Mouse (Mus musculus) spleen, adult 2 months (tissue): ENCODE results near the gene Dclk2. TPM values are rescaled to one million over a fixed set of nuclear protein-coding genes. Genes with fewer than 3 reads are reported as not detected.

Experiments
- DNase-seq, 2 experiments: peaks; one replicate each; pipeline versions ENCODE4 v3.0.0 to v3.0.0-alpha.2; 2012 to 2021; ENCODE audit warnings: low spot score in 2 of 2, low read depth in 1 of 2
- H3K27ac ChIP-seq: fragments of 200-500 bp; 2 replicates; pipeline ENCODE4 v1.5.1; 2012; ENCODE audit warnings: low read length, inconsistent platforms; ENCODE audit not compliant: insufficient read depth
- H3K27me3 ChIP-seq: fragments of 200-500 bp; 2 replicates; pipeline ENCODE4 v1.6.1; 2012; ENCODE audit warnings: mild to moderate bottlenecking, moderate library complexity, low read length, inconsistent platforms; ENCODE audit not compliant: control insufficient read depth, insufficient read depth
- H3K36me3 ChIP-seq: fragments of 200-500 bp; 2 replicates; pipeline ENCODE4 v1.6.1; 2012; ENCODE audit warnings: mild to moderate bottlenecking, low read length, inconsistent platforms; ENCODE audit not compliant: control insufficient read depth, insufficient read depth
- H3K4me1 ChIP-seq: fragments of 200-500 bp; 2 replicates; pipeline ENCODE4 v1.6.1; 2011; ENCODE audit warnings: inconsistent platforms; ENCODE audit not compliant: control insufficient read depth, insufficient read depth, insufficient read length
- H3K4me3 ChIP-seq: fragments of 200-500 bp; 2 replicates; pipeline ENCODE4 v1.5.1; 2011; ENCODE audit warnings: mild to moderate bottlenecking, inconsistent platforms; ENCODE audit not compliant: insufficient read depth, insufficient read length; ENCODE audit errors: extremely low read depth
- CTCF ChIP-seq: fragments of 200-500 bp; IDR thresholded peaks from 2 replicates; pipeline ENCODE4 v1.5.1; 2011; ENCODE audit warnings: mild to moderate bottlenecking, inconsistent platforms; ENCODE audit not compliant: insufficient read depth, insufficient read length, insufficient replicate concordance; ENCODE audit errors: extremely low read depth
- POLR2A ChIP-seq: fragments of 200-500 bp; IDR thresholded peaks from 2 replicates; pipeline ENCODE4 v1.6.1; 2011; ENCODE audit warnings: low read depth, low read length, inconsistent platforms
- WGBS: fragments of 180-500 bp; shearing (Covaris S2); methylation state at CpG from one replicate; pipeline ENCODE4 v1.1.7; 2018; 5-methylcytosine and 5-hydroxymethylcytosine counted together
- polyA plus RNA-seq: library from polyadenylated mRNA; depleted of rRNA; stranded (reverse); fragments of >200 nt; gene quantifications from 2 replicates; pipeline ENCODE4 v1.2.3, GENCODE M21; 2012

The Dclk2 gene
- polyA plus RNA-seq, 1 experiment = 11.9 TPM

- TF ChIP-seq POLR2A = no peak
- no peak for TF ChIP-seq CTCF
- no peak for DNase-seq
- Histone ChIP-seq H3K27me3 (no peaks in the 10 kb centered on the region), H3K36me3 (no peaks in the 10 kb centered on the region), H3K27ac (no peak overlapping the region), H3K4me3 (peak overlapping the region; percentile 42; the same call in 1 of the 2 replicates), H3K4me1 (no peaks in the 10 kb centered on the region)
- WGBS = 11% methylated on average over 6 of the region's 6 CpGs
Measured at GRCm38 (mm10) chr3:86758727-86759126, 161.9 kb downstream of the Dclk2 start.

DNA sequence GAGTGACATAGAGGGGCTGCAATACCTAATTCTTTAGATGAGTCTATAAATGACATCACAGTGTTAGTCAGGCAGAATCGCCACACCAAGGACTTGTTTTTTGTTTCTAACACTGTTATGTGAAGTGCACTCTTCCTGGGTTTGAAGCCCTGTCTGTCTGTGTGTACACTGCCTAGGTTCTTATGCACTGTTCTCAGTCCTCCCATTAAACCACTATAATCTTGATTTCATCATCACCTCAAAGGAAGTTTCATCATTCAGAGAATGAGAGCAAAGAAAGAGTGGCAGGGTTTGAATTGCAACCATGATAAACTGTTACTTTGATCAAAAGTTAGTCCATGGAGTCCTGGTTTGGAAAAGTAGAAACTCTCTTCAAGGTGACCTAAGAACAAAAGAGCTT lies 164.1 kb downstream of the Dclk2 start:
- DNase-seq = no peak
- 70% methylated on average over 1 of the region's 1 CpGs for WGBS
- Histone ChIP-seq H3K4me3 (no peak overlapping the region), H3K4me1 (no peaks in the 10 kb centered on the region), H3K27me3 (no peaks in the 10 kb centered on the region), H3K36me3 (no peaks in the 10 kb centered on the region; the same call in 1 of the 2 replicates), H3K27ac (no peak overlapping the region)
- TF ChIP-seq CTCF (no peak), POLR2A (no peak)

- TF ChIP-seq POLR2A (no peak), CTCF (no peak)
- Histone ChIP-seq H3K27me3 (no peaks in the 10 kb centered on the region), H3K36me3 (no peaks in the 10 kb centered on the region; the same call in 1 of the 2 replicates), H3K4me3 (no peak overlapping the region), H3K4me1 (no peaks in the 10 kb centered on the region), H3K27ac (no peak overlapping the region)
- WGBS = 58% methylated on average over 14 of the region's 14 CpGs
- DNase-seq = no peak
Measured at GRCm38 (mm10) chr3:86754595-86755557, 165.8 kb downstream of the Dclk2 start.

DNA sequence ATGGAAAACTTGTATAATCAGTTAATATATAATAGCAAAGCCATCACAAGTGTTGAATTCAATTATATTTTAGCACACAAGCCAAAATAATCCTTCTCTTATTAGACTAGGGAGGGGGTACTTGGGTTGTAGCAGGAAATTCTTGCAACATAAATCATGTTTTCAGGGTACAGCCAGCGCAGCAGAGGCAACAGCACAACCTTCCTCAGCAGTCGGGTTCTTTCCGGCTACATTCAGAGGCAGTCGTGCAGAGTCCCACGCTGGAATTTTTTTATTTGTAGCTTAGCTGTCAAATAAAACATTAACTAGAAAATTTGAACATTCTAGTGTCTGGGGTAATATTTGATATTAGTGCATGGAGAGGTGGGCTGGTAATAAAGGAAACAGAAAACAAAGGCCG lies 166.5 kb downstream of the Dclk2 start:
- TF ChIP-seq POLR2A = no peak
- no peak for TF ChIP-seq CTCF
- Histone ChIP-seq H3K4me1 (no peaks in the 10 kb centered on the region), H3K4me3 (no peak overlapping the region), H3K27me3 (no peaks in the 10 kb centered on the region), H3K36me3 (no peaks in the 10 kb centered on the region; the same call in 1 of the 2 replicates), H3K27ac (no peak overlapping the region)
- 36% methylated on average over 6 of the region's 6 CpGs for WGBS
- no peak for DNase-seq

DNA sequence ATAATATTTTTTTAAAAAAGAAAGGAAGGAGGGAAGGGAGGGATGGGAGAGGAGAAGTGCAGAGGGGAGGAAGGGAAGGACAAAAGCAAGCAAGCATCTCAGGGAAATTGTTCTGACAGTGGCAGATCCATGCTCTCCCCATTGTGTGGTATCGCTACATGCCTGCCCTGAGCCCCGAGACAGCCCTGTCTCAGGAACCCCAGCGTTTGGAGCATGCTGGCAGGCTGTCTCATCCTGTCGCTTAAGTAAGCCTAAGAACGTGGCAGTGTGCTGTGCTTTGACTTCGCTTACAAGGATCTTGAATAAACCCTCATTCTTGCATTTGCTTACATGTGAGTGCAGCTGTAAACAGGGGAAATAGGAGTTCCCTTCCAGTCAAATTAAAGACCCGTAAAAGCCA lies 170.0 kb downstream of the Dclk2 start:
- 75% methylated on average over 7 of the region's 7 CpGs for WGBS
- no peaks in the 10 kb centered on the region for H3K4me1 ChIP-seq

GRCm38 (mm10) chr3:86745769-86746512 lies 174.7 kb downstream of the Dclk2 start:
- no peak for TF ChIP-seq POLR2A
- TF ChIP-seq CTCF = no peak
- H3K36me3 ChIP-seq = peaks cover 4% of the 10 kb centered on the region; the same call in 1 of the 2 replicates
- no peak overlapping the region for H3K4me3 ChIP-seq
- H3K4me1 ChIP-seq = no peaks in the 10 kb centered on the region
- WGBS = 93% methylated on average over 10 of the region's 10 CpGs
- no peak overlapping the region for H3K27ac ChIP-seq
- DNase-seq = no peak
- no peaks in the 10 kb centered on the region for H3K27me3 ChIP-seq

More for the DNA sequence above, 170.0 kb downstream of the Dclk2 start:
- H3K4me3 ChIP-seq = no peak overlapping the region
- no peak overlapping the region for H3K27ac ChIP-seq
- no peaks in the 10 kb centered on the region for H3K27me3 ChIP-seq
- TF ChIP-seq POLR2A = no peak
- DNase-seq = no peak
- H3K36me3 ChIP-seq = no peaks in the 10 kb centered on the region; the same call in 1 of the 2 replicates
